Mouse (Mus musculus): ENCODE measurements around the gene Tle3. TPM values are rescaled to one million over a fixed set of nuclear protein-coding genes. Genes with fewer than 3 reads are reported as not detected.

The Tle3 gene
- polyA plus RNA-seq, 1 experiment from 2014 or later: 7.3 TPM

- Histone ChIP-seq H3K4me2 (no peak overlapping the region), H3K9me3 (replicated peaks) (no peaks in the 10 kb centered on the region), H3K27me3 (peaks cover 81% of the 10 kb centered on the region), H3K4me1 (replicated peaks) (peaks cover 88% of the 10 kb centered on the region), H3K27ac (no peak overlapping the region), H3K9ac (no peak overlapping the region), H3K4me3 (no peak overlapping the region), H3K36me3 (no peaks in the 10 kb centered on the region)
- no peak for ATAC-seq (replicated peaks; ENCODE audit: insufficient number of reproducible peaks, insufficient read depth, low FRiP score, low read depth)
- WGBS: 43% methylated on average over 9 of the region's 9 CpGs
Measured at GRCm38 (mm10) chr9:61377706-61378479, 5.7 kb downstream of the Tle3 start.

- 18% methylated on average over 8 of the region's 8 CpGs for WGBS
- H3K9ac ChIP-seq: no peak overlapping the region
- H3K4me1 ChIP-seq (replicated peaks): peaks cover 85% of the 10 kb centered on the region
- no peaks in the 10 kb centered on the region for H3K36me3 ChIP-seq
- H3K27me3 ChIP-seq: peaks cover 88% of the 10 kb centered on the region
- H3K4me2 ChIP-seq: no peak overlapping the region
- no peak overlapping the region for H3K4me3 ChIP-seq
- ATAC-seq (replicated peaks; ENCODE audit: insufficient number of reproducible peaks, insufficient read depth, low FRiP score, low read depth): no peak
- no peaks in the 10 kb centered on the region for H3K9me3 ChIP-seq (replicated peaks)
- H3K27ac ChIP-seq: no peak overlapping the region
Measured at GRCm38 (mm10) chr9:61378516-61378915, 6.3 kb downstream of the Tle3 start.

- Histone ChIP-seq H3K9me3 (replicated peaks) (no peaks in the 10 kb centered on the region), H3K9ac (no peak overlapping the region), H3K36me3 (no peaks in the 10 kb centered on the region), H3K4me2 (no peak overlapping the region), H3K4me1 (replicated peaks) (peaks cover 79% of the 10 kb centered on the region), H3K4me3 (no peak overlapping the region), H3K27ac (no peak overlapping the region), H3K27me3 (peaks cover 88% of the 10 kb centered on the region)
- ATAC-seq (replicated peaks; ENCODE audit: insufficient number of reproducible peaks, insufficient read depth, low FRiP score, low read depth): no peak
- 72% methylated on average over 11 of the region's 11 CpGs for WGBS
Measured at GRCm38 (mm10) chr9:61379016-61379634, 7.0 kb downstream of the Tle3 start.

- peak overlapping the region; percentile 47; the same call in 1 of the 2 replicates for H3K27ac ChIP-seq
- H3K9ac ChIP-seq: no peak overlapping the region
- H3K36me3 ChIP-seq: no peaks in the 10 kb centered on the region
- peak; percentile 77 for ATAC-seq (replicated peaks; ENCODE audit: insufficient number of reproducible peaks, insufficient read depth, low FRiP score, low read depth)
- no peaks in the 10 kb centered on the region for H3K9me3 ChIP-seq (replicated peaks)
- H3K4me3 ChIP-seq: no peak overlapping the region
- 10% methylated on average over 18 of the region's 18 CpGs for WGBS
- H3K27me3 ChIP-seq: peaks cover 91% of the 10 kb centered on the region
- H3K4me1 ChIP-seq (replicated peaks): peaks cover 75% of the 10 kb centered on the region
- peak overlapping the region; percentile 41 for H3K4me2 ChIP-seq
Measured at GRCm38 (mm10) chr9:61380258-61381062, 8.3 kb downstream of the Tle3 start.

- WGBS: 35% methylated on average over 2 of the region's 2 CpGs
- Histone ChIP-seq H3K27me3 (peaks cover 91% of the 10 kb centered on the region), H3K36me3 (no peaks in the 10 kb centered on the region), H3K27ac (peak overlapping the region; percentile 47; the same call in 1 of the 2 replicates), H3K4me1 (replicated peaks) (peaks cover 74% of the 10 kb centered on the region), H3K9ac (no peak overlapping the region), H3K9me3 (replicated peaks) (no peaks in the 10 kb centered on the region), H3K4me3 (no peak overlapping the region), H3K4me2 (peak overlapping the region; percentile 41; the same call in 1 of the 2 replicates)
- peak; percentile 67; the same call in 1 of the 2 replicates for ATAC-seq (replicated peaks; ENCODE audit: insufficient number of reproducible peaks, insufficient read depth, low FRiP score, low read depth)
Measured at GRCm38 (mm10) chr9:61381063-61381408, 8.9 kb downstream of the Tle3 start.

GRCm38 (mm10) chr9:61381445-61381844, 9.3 kb downstream of the Tle3 start:
- ATAC-seq (replicated peaks; ENCODE audit: insufficient number of reproducible peaks, insufficient read depth, low FRiP score, low read depth): no peak
- no peak overlapping the region for H3K9ac ChIP-seq
- H3K4me1 ChIP-seq (replicated peaks): peaks cover 72% of the 10 kb centered on the region
- peaks cover 91% of the 10 kb centered on the region for H3K27me3 ChIP-seq
- H3K4me3 ChIP-seq: no peak overlapping the region
- H3K4me2 ChIP-seq: no peak overlapping the region
- no peak overlapping the region for H3K27ac ChIP-seq
- H3K36me3 ChIP-seq: no peaks in the 10 kb centered on the region
- 59% methylated on average over 3 of the region's 3 CpGs for WGBS
- no peaks in the 10 kb centered on the region for H3K9me3 ChIP-seq (replicated peaks)

- H3K4me3 ChIP-seq: no peak overlapping the region
- no peaks in the 10 kb centered on the region for H3K36me3 ChIP-seq
- H3K27me3 ChIP-seq: peaks cover 91% of the 10 kb centered on the region
- H3K4me1 ChIP-seq (replicated peaks): peaks cover 59% of the 10 kb centered on the region
- H3K27ac ChIP-seq: no peak overlapping the region
- WGBS: 66% methylated on average over 8 of the region's 8 CpGs
- H3K4me2 ChIP-seq: no peak overlapping the region
- ATAC-seq (replicated peaks; ENCODE audit: insufficient number of reproducible peaks, insufficient read depth, low FRiP score, low read depth): no peak
- H3K9me3 ChIP-seq (replicated peaks): no peaks in the 10 kb centered on the region
- no peak overlapping the region for H3K9ac ChIP-seq
Measured at GRCm38 (mm10) chr9:61382595-61383186, 10.5 kb downstream of the Tle3 start.

- ATAC-seq (replicated peaks; ENCODE audit: insufficient number of reproducible peaks, insufficient read depth, low FRiP score, low read depth): no peak
- H3K4me1 ChIP-seq (replicated peaks): peaks cover 49% of the 10 kb centered on the region
- H3K9me3 ChIP-seq (replicated peaks): no peaks in the 10 kb centered on the region
- H3K27me3 ChIP-seq: peaks cover 91% of the 10 kb centered on the region
- no peaks in the 10 kb centered on the region for H3K36me3 ChIP-seq
- no peak overlapping the region for H3K27ac ChIP-seq
- H3K9ac ChIP-seq: no peak overlapping the region
- no peak overlapping the region for H3K4me3 ChIP-seq
- H3K4me2 ChIP-seq: no peak overlapping the region
- WGBS: 51% methylated on average over 6 of the region's 6 CpGs
Measured at GRCm38 (mm10) chr9:61384101-61384500, 11.9 kb downstream of the Tle3 start.

GRCm38 (mm10) chr9:61384646-61385443, 12.7 kb downstream of the Tle3 start:
- Histone ChIP-seq H3K27ac (no peak overlapping the region), H3K9me3 (replicated peaks) (no peaks in the 10 kb centered on the region), H3K4me2 (no peak overlapping the region), H3K4me1 (replicated peaks) (peaks cover 42% of the 10 kb centered on the region), H3K9ac (no peak overlapping the region), H3K4me3 (no peak overlapping the region), H3K36me3 (no peaks in the 10 kb centered on the region), H3K27me3 (peaks cover 91% of the 10 kb centered on the region)
- 38% methylated on average over 16 of the region's 16 CpGs for WGBS
- no peak for ATAC-seq (replicated peaks; ENCODE audit: insufficient number of reproducible peaks, insufficient read depth, low FRiP score, low read depth)

GRCm38 (mm10) chr9:61385753-61386152, 13.6 kb downstream of the Tle3 start:
- Histone ChIP-seq H3K4me1 (replicated peaks) (peaks cover 33% of the 10 kb centered on the region), H3K9me3 (replicated peaks) (no peaks in the 10 kb centered on the region), H3K27me3 (peaks cover 95% of the 10 kb centered on the region), H3K4me3 (no peak overlapping the region), H3K4me2 (no peak overlapping the region), H3K9ac (no peak overlapping the region), H3K36me3 (no peaks in the 10 kb centered on the region), H3K27ac (no peak overlapping the region)
- WGBS: 35% methylated on average over 8 of the region's 8 CpGs
- no peak for ATAC-seq (replicated peaks; ENCODE audit: insufficient number of reproducible peaks, insufficient read depth, low FRiP score, low read depth)
